Mouse (Mus musculus): Measurements from ENCODE around the gene Auts2.
"Not testable (repeated sequence)": the region's sequence is repeated elsewhere in the genome, so short reads cannot be mapped to it uniquely, and the experiment has no call there.

Gene Auts2

GRCm38 (mm10) chr5:132543118-132544071 is at the start of gene Auts2:
Gene Auts2 (minus strand): TSS chr5:132543344.
- in situ Hi-C loops (cut with MboI, MseI), result no loop called here

DNA sequence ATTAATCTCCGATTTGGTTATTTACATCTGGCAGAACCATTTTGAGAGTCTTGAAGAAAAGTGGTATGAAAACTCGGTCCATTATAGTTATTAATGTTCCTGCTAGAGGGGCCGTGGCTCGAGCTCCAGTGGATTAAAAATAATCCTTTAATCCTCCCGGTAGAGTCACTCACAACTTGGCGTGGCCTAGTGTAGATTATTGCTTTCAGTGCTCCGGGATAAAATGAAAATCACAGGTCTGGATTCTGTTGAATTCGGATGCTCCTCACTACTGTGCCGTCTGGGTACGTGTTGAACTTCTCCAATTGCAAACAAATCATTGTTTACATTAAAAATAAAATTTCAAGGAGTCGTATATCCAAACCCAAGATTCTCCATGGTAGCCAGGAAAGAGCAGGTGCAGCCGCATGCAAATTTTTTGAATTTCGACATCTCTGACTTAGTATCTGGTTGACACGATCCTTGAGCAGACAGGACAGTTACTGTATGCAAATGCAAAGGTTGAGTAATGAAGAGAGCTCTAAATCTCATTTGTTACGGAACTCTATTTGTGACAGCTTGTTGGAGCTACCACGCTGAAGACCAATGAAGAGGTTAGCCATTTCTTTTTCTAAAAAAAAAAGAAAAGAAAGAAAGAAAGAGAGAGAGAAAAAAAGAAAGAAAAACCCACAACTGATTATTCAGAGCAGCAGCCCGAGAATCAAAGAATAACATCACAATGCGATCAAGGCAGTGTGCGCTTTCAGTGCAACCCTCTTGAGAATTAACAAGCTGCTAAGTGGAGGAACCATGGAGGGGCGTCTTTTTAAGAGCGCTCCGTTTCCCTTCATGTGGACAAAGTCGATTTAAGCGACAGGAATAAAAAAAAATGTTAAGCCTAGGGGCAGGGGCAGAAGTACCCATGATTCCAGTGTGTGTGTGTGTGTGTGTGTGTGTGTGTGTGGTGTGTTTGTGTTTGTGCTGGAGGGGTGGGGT is 48.9 kb upstream of the Auts2 start:
- in situ Hi-C loops (cut with MboI, MseI), result no loop called here

DNA sequence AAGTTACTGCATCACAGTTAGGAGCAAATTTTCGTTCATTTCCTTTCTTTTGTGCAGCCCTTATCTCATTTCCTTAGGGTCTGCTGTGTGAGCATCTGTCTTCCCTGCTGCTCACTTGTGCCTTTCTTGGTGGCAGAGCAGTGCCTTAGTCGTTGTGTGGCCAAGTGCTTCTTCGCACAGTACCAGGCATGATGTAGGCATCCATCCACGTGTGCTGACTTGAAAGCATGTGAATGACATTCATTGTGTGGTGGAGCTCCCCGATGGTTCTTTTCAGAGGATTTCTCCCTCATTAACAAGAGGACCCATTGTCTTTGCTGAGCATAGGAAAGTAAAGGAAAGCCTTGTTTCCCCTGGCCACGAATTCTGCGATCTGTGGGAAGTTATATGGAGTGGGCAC is 36.6 kb upstream of the Auts2 start:
- in situ Hi-C loops (cut with MboI, MseI), result loop anchor here (10.0 kb wide), 1 partner anchor 665 kb away; no protein-coding TSS in a partner anchor

DNA sequence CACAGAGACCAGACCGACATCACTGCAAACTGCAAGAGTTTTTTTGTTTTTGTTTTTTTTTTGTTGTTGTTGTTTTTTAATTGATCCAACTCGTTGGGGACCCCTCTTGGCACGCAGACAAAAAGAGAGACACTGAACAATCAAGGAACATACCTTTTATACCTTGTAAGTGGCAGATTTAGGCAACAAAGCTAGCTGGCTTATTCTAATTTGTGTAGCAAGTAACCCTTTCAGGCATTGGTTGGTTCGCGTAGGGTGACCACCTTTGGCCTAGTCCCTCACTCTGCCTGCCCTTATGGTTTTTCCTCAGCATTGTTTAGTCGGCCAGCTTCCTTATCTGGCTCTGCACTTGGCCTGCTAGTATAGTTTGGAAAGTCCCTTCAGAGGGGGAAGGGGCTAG is 17.6 kb upstream of the Auts2 start:
- in situ Hi-C loops (cut with MboI, MseI), result not testable (repeated sequence)

- in situ Hi-C loops (cut with MboI, MseI), result no loop called here
Observed at GRCm38 (mm10) chr5:132545761-132546160, 2.6 kb upstream of the Auts2 start.

DNA sequence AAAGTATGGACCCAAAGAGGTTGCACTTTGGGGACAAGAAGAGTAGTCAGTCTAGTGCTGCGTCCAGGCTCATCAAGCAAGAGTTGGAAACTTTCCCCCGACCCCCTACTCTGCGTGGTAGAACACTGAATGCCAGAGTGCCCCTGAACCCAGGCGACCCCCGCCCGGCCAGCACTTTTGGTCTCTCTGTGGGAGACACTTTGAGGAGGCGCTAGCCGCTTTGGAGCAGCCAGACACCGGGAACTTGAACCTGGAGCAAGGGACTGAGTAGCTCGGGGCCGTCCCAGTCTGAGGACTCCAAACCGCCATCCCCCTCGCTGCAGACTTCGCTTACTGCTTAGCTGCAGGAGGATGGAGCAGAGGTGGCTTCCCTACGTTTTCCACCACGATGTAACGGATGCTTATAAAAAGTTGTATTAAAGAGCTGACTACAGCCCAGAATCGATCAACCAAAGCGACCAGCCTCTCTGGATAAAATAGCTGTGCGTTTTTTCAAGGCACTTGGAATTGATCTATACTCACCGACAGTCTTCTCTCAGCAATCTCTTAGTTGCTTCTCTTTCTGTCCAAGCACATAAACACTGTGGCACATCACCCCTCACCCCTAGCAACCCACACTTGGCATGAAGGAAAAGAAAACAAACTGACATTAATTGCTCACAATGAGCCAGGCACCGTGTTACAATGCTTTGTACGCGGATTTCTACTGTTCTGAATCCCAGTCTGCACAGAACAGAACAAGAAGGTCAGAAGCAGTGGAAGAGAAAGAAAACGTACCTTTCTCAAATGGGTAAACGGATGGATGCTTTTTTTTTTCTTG is 1.2 kb upstream of the Auts2 start:
- in situ Hi-C loops (cut with MboI, MseI), result no loop called here

GRCm38 (mm10) chr5:132542381-132543020 is 643 bp downstream of the Auts2 start:
- in situ Hi-C loops (cut with MboI, MseI), result no loop called here

DNA sequence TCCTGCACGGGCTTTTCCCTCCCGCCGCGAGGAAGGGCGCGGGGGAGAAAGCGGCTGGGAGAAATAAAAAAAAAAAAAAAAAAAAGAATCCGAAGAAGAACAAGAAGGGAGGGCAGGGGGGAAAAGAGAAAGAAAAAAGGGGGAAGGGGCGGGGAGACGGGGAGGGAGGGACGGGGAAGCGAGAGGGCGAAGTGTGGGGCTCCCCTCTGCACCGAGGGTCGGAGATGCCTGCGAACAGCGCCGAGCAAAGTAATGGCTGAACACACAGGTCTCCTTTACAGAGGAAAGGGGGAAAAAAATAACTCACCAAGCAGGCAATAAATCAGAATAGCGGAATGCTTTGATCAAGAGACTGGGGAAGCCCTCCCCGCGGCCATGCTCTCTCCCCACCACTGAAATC is 1.2 kb downstream of the Auts2 start:
- in situ Hi-C loops (cut with MboI, MseI), result no loop called here

- in situ Hi-C loops (cut with MboI, MseI), result no loop called here
Observed at GRCm38 (mm10) chr5:132541371-132541931, 1.7 kb downstream of the Auts2 start.

DNA sequence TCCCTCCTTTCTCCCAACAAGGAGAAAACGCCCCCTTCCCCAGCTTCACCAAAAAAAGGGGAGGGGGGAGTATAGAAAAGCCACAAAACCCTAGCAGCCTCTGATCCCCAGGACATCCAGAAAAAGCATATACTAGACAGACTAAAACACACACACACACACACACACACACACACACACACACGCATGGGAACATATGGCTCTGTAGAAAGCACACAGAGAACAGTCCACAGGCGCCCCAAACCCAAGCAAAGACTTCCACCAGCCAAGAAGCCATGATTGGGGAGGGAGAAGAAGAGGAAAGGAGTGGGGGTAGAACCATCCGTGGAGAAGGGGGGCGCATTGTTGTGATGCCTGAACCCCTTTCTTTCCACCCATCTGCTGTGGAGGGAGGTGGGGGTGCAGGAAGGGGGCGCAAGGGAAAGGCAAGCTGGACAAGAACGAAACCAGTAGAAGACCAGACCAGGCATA is 2.3 kb downstream of the Auts2 start:
- in situ Hi-C loops (cut with MboI, MseI), result no loop called here

GRCm38 (mm10) chr5:132537475-132537874 is 5.7 kb downstream of the Auts2 start:
- in situ Hi-C loops (cut with MboI, MseI), result no loop called here

DNA sequence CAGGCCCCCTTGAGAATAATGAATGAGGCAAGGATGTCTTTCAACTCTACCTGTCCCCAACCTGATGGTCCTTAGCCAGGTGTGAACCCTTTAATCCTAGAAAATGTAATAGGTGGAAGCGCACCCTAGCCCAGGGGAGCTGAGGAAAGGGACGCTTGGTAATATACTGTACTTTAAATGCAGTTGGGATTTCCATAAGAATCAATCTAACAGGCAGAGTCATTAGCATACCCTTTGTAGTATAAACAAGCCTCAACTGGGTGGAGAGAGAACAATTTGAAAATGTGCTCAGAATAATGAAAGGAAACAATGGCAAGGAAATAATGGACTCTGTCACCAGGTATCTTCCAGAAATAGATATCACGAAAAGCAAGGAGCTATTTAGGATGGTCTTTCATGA is 16.7 kb downstream of the Auts2 start:
- in situ Hi-C loops (cut with MboI, MseI), result no loop called here

DNA sequence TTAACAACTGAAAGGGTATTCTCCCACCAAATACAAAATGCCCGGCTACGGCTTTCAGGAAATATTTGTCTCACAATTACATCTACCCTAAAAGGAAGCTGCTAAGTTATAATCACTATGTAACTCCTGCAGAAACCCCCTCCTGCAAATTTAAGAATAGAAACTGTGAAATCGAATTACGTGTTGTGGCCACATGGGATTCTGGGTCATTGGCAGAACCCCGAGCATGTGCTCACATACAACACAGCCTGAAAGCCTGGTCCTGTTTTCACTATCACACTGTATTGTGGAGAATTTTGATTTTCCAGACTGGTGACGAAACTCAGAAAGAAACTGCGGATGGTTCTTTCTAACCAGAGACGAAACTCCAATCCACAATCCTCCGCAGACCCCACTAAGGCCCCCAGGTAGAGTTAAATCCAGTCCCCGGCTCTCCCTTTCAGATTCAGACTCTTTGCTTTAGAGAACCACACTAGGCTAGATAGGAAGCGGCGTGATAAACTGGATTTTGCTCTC is 21.7 kb downstream of the Auts2 start:
- in situ Hi-C loops (cut with MboI, MseI), result no loop called here

- in situ Hi-C loops (cut with MboI, MseI), result no loop called here
Observed at GRCm38 (mm10) chr5:132517879-132518278, 25.3 kb downstream of the Auts2 start.

GRCm38 (mm10) chr5:132514521-132514920 is 28.6 kb downstream of the Auts2 start:
- in situ Hi-C loops (cut with MboI, MseI), result no loop called here

DNA sequence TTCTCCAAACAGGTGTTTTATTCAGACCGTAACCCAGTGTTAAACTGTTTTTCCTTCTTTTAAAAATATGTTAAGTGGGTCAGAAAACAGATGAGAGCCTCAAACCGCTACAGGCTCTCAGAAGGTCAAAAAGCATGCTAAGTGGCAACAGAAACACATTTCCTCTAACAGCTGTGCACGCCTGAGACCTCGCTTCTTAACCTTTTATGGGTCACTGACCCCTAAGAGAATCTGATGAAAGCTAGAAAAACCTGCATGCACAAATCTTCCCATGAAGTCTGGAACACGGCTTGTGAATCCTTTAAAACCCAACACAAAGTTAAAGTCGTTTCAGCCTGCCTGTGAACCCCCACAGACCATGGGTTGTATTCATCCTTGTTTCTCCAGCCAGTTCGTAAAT is 29.9 kb downstream of the Auts2 start:
- in situ Hi-C loops (cut with MboI, MseI), result no loop called here

DNA sequence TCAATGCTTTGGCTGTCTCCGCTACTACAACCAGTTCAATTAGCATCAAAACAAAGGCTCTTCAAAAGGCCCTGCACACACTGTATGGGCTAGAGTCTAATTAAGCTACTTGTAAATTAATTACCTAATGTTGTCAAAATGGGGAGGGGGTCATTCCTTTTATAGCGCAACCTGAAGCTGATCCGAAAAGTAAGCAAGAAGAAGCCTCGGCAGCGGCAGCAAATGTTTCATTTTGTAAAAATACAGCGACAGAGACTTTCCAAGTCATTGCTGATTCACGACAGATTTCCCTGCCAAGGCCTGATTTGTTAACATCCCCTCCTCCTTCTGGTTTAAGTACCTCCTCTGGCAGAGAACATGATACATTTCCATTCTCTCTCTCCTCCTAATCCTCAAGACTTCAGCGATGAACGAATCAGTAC is 33.7 kb downstream of the Auts2 start:
- in situ Hi-C loops (cut with MboI, MseI), result no loop called here

GRCm38 (mm10) chr5:132504893-132505292 is 38.3 kb downstream of the Auts2 start:
- in situ Hi-C loops (cut with MboI, MseI), result no loop called here

DNA sequence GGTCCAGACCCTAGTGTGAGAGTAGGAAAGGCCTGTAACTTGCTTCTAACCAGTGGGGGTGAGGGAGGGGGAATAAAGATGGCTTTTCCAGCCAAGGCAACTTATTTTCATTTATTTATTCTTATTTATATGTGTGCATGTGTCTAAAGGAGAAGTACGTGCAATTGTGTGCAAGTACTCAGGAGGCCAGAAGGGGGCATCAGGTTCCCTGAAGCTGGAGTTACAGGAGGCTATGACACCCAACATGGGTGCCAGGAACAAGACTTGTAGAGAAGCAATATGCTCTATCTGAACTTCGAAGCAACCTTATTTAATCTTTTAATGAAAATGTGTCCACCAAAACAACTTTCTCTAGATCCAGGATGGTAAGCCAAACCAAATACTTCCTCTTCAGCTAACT is 39.7 kb downstream of the Auts2 start:
- in situ Hi-C loops (cut with MboI, MseI), result no loop called here

GRCm38 (mm10) chr5:132502036-132502435 is 41.1 kb downstream of the Auts2 start:
- in situ Hi-C loops (cut with MboI, MseI), result no loop called here
